Mouse (Mus musculus) gastrocnemius, postnatal 36 days (tissue): ENCODE measurements at regions not wholly inside any gene's neighbourhood (a gene's known extent, or its start where the extent isn't known, plus 50 kb on each side); places are given as distances from the start of the nearest gene placed in this dataset.
A peak's percentile ranks its signal among the peaks of the same experiment; 100 is the strongest.

Experiments used
- DNase-seq, 2 experiments: peaks; one replicate each; pipeline ENCODE4 v3.0.0; 2022
- intact Hi-C: fragments of 180-260 bp; cut with DNase I; formaldehyde crosslinking; loops from one replicate; pipeline ENCODE4 v1.15.1; 2025

- no peak for DNase-seq
- intact Hi-C loops: no loop called here
Observed at GRCm38 (mm10) chr7:115362117-115362516, 618.6 kb downstream of the Insc start.

GRCm38 (mm10) chr7:115366910-115367309 lies 623.4 kb downstream of the Insc start:
- DNase-seq: peak; percentile 38 to 54
- intact Hi-C loops: loop anchor here (2.0 to 5.0 kb wide), 2 partner anchors 145 to 674 kb away; no protein-coding TSS in a partner anchor

- intact Hi-C loops: no loop called here
- DNase-seq: no peak
Observed at GRCm38 (mm10) chr7:115371143-115371542, 627.6 kb downstream of the Insc start.

GRCm38 (mm10) chr7:115372921-115373320 lies 629.4 kb downstream of the Insc start:
- intact Hi-C loops: no loop called here
- no peak for DNase-seq

GRCm38 (mm10) chr7:115373781-115374533 lies 630.5 kb downstream of the Insc start:
- intact Hi-C loops: no loop called here
- no peak for DNase-seq

- DNase-seq: no peak
- intact Hi-C loops: no loop called here
Observed at GRCm38 (mm10) chr7:115376067-115376466, 632.6 kb downstream of the Insc start.

GRCm38 (mm10) chr7:115378836-115379235 lies 635.3 kb downstream of the Insc start:
- intact Hi-C loops: no loop called here
- DNase-seq: no peak

GRCm38 (mm10) chr7:115379600-115379999 lies 636.1 kb downstream of the Insc start:
- no peak for DNase-seq
- intact Hi-C loops: no loop called here

GRCm38 (mm10) chr7:115380989-115381610 lies 637.6 kb downstream of the Insc start:
- no peak for DNase-seq

GRCm38 (mm10) chr7:115382876-115383275 lies 639.4 kb downstream of the Insc start:
- DNase-seq: no peak
- intact Hi-C loops: no loop called here

More at GRCm38 (mm10) chr7:115380989-115381610, 637.6 kb downstream of the Insc start:
- intact Hi-C loops: no loop called here

- no peak for DNase-seq
- intact Hi-C loops: no loop called here
Observed at GRCm38 (mm10) chr7:115388874-115389273, 645.4 kb downstream of the Insc start.

GRCm38 (mm10) chr7:115392520-115392919 lies 646.1 kb downstream of the Sox6 start:
- intact Hi-C loops: no loop called here
- no peak for DNase-seq

GRCm38 (mm10) chr7:115398202-115398601 lies 640.4 kb downstream of the Sox6 start:
- intact Hi-C loops: no loop called here
- no peak for DNase-seq

GRCm38 (mm10) chr7:115399461-115399860 lies 639.1 kb downstream of the Sox6 start:
- no peak for DNase-seq
- intact Hi-C loops: no loop called here

- no peak for DNase-seq
- intact Hi-C loops: no loop called here
Observed at GRCm38 (mm10) chr7:115407889-115408288, 630.7 kb downstream of the Sox6 start.

- no peak for DNase-seq
- intact Hi-C loops: no loop called here
Observed at GRCm38 (mm10) chr7:115408915-115409314, 629.7 kb downstream of the Sox6 start.

GRCm38 (mm10) chr7:115410501-115411230 lies 627.9 kb downstream of the Sox6 start:
- intact Hi-C loops: no loop called here
- DNase-seq: no peak

- no peak for DNase-seq
- intact Hi-C loops: no loop called here
Observed at GRCm38 (mm10) chr7:115411456-115411855, 627.1 kb downstream of the Sox6 start.

- intact Hi-C loops: no loop called here
- no peak for DNase-seq
Observed at GRCm38 (mm10) chr7:115415147-115415561, 623.4 kb downstream of the Sox6 start.
